Mouse (Mus musculus) C2C12 (cell line): ENCODE data around the gene Sap25.

Experiments used
- CEBPB ChIP-seq: IDR thresholded peaks from one replicate; pipeline ENCODE4 v1.6.1; 2011; ENCODE audit warnings: low read depth, mild to moderate bottlenecking, control low read depth, moderate library complexity
- CTCF ChIP-seq: IDR thresholded peaks from one replicate; pipeline ENCODE4 v1.5.1; 2011; ENCODE audit not compliant: control insufficient read depth, insufficient read depth, insufficient read length
- FOSL1 ChIP-seq: IDR thresholded peaks from one replicate; pipeline ENCODE4 v1.8.0; 2011; ENCODE audit warnings: mild to moderate bottlenecking, low read length; ENCODE audit not compliant: poor library complexity, insufficient read depth, severe bottlenecking
- MAX ChIP-seq: IDR thresholded peaks from one replicate; pipeline ENCODE4 v1.6.1; 2011; ENCODE audit warnings: mild to moderate bottlenecking, control low read depth
- MYOD1 ChIP-seq: IDR thresholded peaks from one replicate; pipeline ENCODE4 v1.6.1; 2011; ENCODE audit warnings: low read depth; ENCODE audit not compliant: control insufficient read depth, insufficient read length
- MYOG ChIP-seq: IDR thresholded peaks from one replicate; pipeline ENCODE4 v1.6.1; 2011; ENCODE audit not compliant: control insufficient read depth, insufficient read length; ENCODE audit errors: extremely low read depth
- USF1 ChIP-seq: IDR thresholded peaks from one replicate; pipeline ENCODE4 v1.6.1; 2011; ENCODE audit warnings: low read depth, mild to moderate bottlenecking, control low read depth, moderate library complexity

GRCm38 (mm10) chr5:137668971-137669370, 27.8 kb downstream of the Sap25 start:
- no peak for TF ChIP-seq USF1
- no peak for TF ChIP-seq CTCF
- no peak for TF ChIP-seq MYOG
- no peak for TF ChIP-seq MAX
- TF ChIP-seq MYOD1: no peak
- no peak for TF ChIP-seq CEBPB
- no peak for TF ChIP-seq FOSL1
